Mouse (Mus musculus) cortical plate, adult 2 months (tissue): ENCODE measurements around the gene Sik2. TPM values are rescaled to one million over a fixed set of nuclear protein-coding genes. Genes with fewer than 3 reads are reported as not detected.

Experiments
- H3K27ac ChIP-seq: fragments of 200-500 bp; 2 replicates; pipeline ENCODE4 v1.5.1; 2012; ENCODE audit warnings: low read length, control low read depth, inconsistent platforms; ENCODE audit not compliant: insufficient read depth
- H3K4me1 ChIP-seq: fragments of 200-500 bp; 2 replicates; pipeline ENCODE4 v1.6.1; 2011; ENCODE audit warnings: low read length; ENCODE audit not compliant: control insufficient read depth, insufficient read depth
- H3K4me3 ChIP-seq: fragments of 200-500 bp; 2 replicates; pipeline ENCODE4 v1.5.1; 2011; ENCODE audit warnings: mild to moderate bottlenecking, low read length, control low read depth; ENCODE audit not compliant: insufficient read depth
- CTCF ChIP-seq: fragments of 200-500 bp; IDR thresholded peaks from 2 replicates; pipeline ENCODE4 v1.5.1; 2011; ENCODE audit warnings: mild to moderate bottlenecking, control low read depth, low read length; ENCODE audit not compliant: insufficient read depth; ENCODE audit errors: extremely low read depth
- POLR2A ChIP-seq: fragments of 200-500 bp; IDR thresholded peaks from 2 replicates; pipeline ENCODE4 v1.6.1; 2011; ENCODE audit warnings: mild to moderate bottlenecking, low read length, control low read depth; ENCODE audit not compliant: insufficient read depth; ENCODE audit errors: extremely low read depth
- polyA plus RNA-seq: library from polyadenylated mRNA; depleted of rRNA; stranded (reverse); fragments of >200 nt; gene quantifications from 2 replicates; pipeline ENCODE4 v1.2.3, GENCODE M21; 2012

Gene Sik2
- polyA plus RNA-seq, 1 experiment, result 21.6 TPM

- TF ChIP-seq POLR2A (no peak), CTCF (no peak)
- Histone ChIP-seq H3K27ac (no peak overlapping the region), H3K4me1 (no peaks in the 10 kb centered on the region; the same call in 1 of the 2 replicates)
These were observed 115.2 kb downstream of the Sik2 start for GRCm38 (mm10) chr9:50893665-50894064.

GRCm38 (mm10) chr9:50890494-50891090 lies 118.3 kb downstream of the Sik2 start:
- no peak overlapping the region for H3K27ac ChIP-seq
- H3K4me1 ChIP-seq, result peaks cover 2% of the 10 kb centered on the region; the same call in 1 of the 2 replicates
- H3K4me3 ChIP-seq, result no peak overlapping the region
- TF ChIP-seq POLR2A (no peak), CTCF (no peak)

More at GRCm38 (mm10) chr9:50893665-50894064, 115.2 kb downstream of the Sik2 start:
- H3K4me3 ChIP-seq, result no peak overlapping the region

DNA sequence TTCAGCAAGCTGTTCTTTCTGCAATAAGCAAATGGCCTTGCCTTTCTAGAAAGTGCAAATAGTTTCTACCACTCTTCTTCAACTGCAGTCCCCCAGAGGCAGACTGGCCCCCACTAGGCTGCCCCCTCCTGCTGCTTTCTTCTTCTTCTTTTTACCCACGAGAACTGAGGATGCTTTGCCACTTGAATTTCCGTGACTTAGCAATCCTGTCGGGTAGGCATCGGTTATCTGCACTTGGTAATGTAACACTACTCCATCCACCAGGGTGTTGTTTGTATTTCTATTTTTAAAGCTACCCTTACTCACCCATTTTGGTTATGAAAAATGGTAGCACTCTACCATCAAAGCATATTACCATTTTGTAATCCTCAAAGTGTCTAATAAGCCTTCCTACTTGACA lies 118.9 kb downstream of the Sik2 start:
- TF ChIP-seq POLR2A (no peak), CTCF (no peak)
- Histone ChIP-seq H3K4me3 (no peak overlapping the region), H3K4me1 (peaks cover 7% of the 10 kb centered on the region), H3K27ac (no peak overlapping the region)

DNA sequence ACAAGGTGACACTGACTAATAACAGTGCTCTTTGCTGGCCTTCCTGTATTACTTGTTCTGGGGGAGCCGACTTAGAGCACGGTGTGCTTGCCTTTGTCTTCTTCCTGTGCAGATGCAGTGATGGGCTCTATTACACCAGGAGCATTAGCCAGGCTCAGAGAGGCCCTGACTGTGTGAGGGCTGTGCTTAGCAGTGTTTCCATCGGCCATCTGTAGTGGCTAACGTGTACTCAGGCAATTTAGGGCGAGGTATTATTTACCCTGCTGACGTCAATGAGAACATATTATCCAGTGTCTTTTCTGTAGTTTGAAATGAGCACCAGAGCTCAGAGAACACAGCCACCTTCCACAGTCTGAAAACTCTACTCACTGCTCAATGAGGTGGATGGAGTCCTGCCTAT lies 119.7 kb downstream of the Sik2 start:
- TF ChIP-seq CTCF (no peak), POLR2A (no peak)
- Histone ChIP-seq H3K27ac (no peak overlapping the region), H3K4me1 (peaks cover 12% of the 10 kb centered on the region), H3K4me3 (no peak overlapping the region)

DNA sequence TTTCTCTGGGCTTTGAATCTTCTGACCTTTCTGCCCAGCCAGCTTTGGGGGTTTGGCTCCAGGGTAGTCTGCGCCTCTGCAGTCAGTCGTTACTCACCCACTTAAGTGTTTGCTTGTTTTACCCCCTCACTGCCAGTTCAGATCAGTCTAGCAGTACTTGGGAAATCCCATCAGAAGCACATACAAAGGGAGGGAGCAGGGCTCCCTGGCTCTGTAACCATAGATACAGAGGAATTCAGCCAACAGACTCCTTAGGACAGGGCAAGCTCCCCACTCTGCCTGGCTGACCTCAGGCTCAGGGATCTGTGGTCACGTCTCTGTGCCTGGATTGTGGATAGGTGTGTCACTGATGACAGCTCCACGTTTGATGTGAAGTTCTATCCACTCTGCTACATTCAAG lies 121.5 kb downstream of the Sik2 start:
- TF ChIP-seq POLR2A, result no peak
- TF ChIP-seq CTCF, result no peak
- Histone ChIP-seq H3K4me3 (no peak overlapping the region), H3K4me1 (peaks cover 12% of the 10 kb centered on the region), H3K27ac (no peak overlapping the region)

GRCm38 (mm10) chr9:50886870-50887269 lies 122.0 kb downstream of the Sik2 start:
- TF ChIP-seq CTCF, result no peak
- TF ChIP-seq POLR2A, result no peak
- peaks cover 12% of the 10 kb centered on the region for H3K4me1 ChIP-seq
- H3K27ac ChIP-seq, result no peak overlapping the region
- no peak overlapping the region for H3K4me3 ChIP-seq

DNA sequence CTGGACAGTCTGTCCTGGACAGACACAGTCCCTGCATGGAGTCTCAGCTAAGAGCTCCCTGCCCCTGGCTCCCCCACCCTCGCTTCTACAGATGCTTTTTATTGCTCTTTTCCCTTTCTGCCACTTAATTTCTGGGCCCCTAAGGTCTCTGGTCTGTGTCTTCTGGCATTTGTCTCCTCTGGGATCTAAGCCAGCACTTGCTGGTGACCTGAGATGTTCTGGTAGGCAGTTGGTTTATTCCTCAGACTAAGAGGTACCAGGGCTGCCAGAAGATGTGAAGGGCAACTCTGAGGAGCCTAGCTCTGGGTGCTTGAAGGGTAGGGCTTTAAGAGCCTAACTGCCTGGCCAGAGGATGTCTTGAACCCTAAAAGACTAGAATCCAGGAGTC lies 123.3 kb downstream of the Sik2 start:
- peak overlapping the region; percentile 31 for H3K27ac ChIP-seq
- no peak overlapping the region for H3K4me3 ChIP-seq
- H3K4me1 ChIP-seq, result peaks cover 12% of the 10 kb centered on the region
- no peak for TF ChIP-seq CTCF
- TF ChIP-seq POLR2A, result no peak

DNA sequence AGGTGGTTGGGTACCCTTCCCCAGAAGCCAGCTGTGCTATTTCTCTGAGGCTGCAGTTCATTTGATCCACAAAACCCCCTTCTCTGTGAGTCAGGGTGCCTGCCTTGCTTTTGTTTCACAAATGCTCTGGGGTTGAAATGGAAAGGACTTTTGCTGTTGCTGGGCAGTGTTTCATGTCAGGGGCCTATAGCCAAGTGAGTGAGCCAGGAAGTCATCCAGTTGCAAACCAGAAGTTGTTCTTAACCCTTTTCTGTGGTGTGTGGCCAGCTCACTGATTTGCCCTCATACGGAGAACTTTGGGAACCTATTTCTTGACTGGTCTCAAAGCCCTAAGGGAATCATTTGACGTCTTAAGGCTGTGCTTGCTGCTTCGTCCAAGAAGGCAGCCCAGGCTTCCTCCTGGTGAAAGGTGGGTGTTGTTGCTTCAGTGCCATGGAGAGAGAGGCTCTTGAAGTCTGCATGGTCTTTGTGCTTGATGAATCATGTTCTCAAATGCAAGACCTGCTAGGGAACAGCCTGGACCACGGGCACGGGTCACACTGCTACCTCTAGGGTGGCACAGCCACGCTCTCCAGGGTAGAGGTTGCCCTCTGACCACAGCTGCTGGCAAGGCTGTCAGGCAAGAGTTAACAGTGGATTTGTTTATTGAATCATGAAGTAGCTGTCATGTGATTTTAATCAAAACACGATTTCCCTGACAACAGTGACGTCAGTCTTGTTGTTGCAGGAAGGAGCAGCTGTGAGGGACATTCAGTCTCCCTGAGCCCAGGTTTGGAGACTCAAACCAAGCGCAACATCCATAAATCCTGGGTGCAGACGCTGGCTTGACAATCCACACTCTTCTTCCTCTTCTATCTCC lies 123.9 kb downstream of the Sik2 start:
- TF ChIP-seq CTCF (no peak), POLR2A (0 out of 2 replicates have a peak, but pooled peaks have one; percentile 30)
- Histone ChIP-seq H3K4me1 (peaks cover 12% of the 10 kb centered on the region), H3K4me3 (no peak overlapping the region), H3K27ac (peak overlapping the region; percentile 53)

DNA sequence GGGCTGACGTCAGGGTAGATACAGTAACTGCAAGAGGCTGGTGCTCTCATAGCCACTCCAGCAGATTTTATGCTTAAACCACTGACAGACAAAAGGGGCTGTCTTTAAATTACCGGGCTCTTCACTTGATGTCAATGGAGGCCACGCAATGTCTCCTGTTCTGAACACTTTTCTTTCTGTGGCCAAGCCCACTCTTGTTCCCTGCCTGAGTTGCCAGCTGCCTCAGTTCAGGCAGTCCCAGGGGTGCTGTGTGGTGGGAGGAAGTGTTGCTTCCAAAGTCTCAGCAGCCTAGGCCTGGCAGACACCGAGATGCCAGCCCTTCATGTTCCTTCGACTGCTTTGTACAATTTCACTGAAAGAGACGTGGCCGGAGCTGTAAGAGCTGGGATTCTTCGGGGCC lies 124.8 kb downstream of the Sik2 start:
- Histone ChIP-seq H3K4me1 (peaks cover 12% of the 10 kb centered on the region), H3K27ac (peak overlapping the region; percentile 53; the same call in 1 of the 2 replicates), H3K4me3 (no peak overlapping the region)
- TF ChIP-seq POLR2A (no peak), CTCF (no peak)

- no peak for TF ChIP-seq POLR2A
- no peak for TF ChIP-seq CTCF
- no peak overlapping the region for H3K27ac ChIP-seq
- peaks cover 12% of the 10 kb centered on the region for H3K4me1 ChIP-seq
- no peak overlapping the region for H3K4me3 ChIP-seq
These were observed 126.7 kb downstream of the Sik2 start for GRCm38 (mm10) chr9:50882183-50882582.
